16 mouse cellular contexts compared by ENCODE assay signal in genomic region chr16:20493452-20493851, GRCm38 (mm10).
"Had no signal": no experiment of that assay in that cellular context is flagged by ENCODE, and none has a peak within 500 bp of the region (broad histone marks: within the 10 kb centered on the region; RNA-seq: fewer than 3 reads in every experiment).

No protein-coding gene starts in this region.

- H3K9ac ChIP-seq: lung, embryonic 14.5 days; midbrain, embryonic 12.5 days; neural tube, embryonic 12.5 days had no signal

- H3K36me3 ChIP-seq: midbrain, embryonic 10.5 days; midbrain, embryonic 12.5 days; neural tube, embryonic 12.5 days had no signal

- DNase-seq: lung, adult 18-20 months; lung, embryonic 14.5 days; lung, postnatal 10 days; lung, postnatal 4 days; midbrain, embryonic 14.5 days; retina, postnatal 1 day; right cerebral cortex, adult 18-20 months; right cerebral cortex, postnatal 25 days; right cerebral cortex, postnatal 4 days; spleen, adult 18-20 months; thymus, adult 2 months; thymus, postnatal 25 days; thymus, postnatal 4 days had no signal

- H3K27ac ChIP-seq: midbrain, embryonic 10.5 days; midbrain, embryonic 12.5 days; neural tube, embryonic 12.5 days had no signal

- H3K4me3 ChIP-seq: midbrain, embryonic 10.5 days; midbrain, embryonic 12.5 days; neural tube, embryonic 12.5 days had no signal

- H3K4me2 ChIP-seq: lung, embryonic 14.5 days; midbrain, embryonic 12.5 days; neural tube, embryonic 12.5 days had no signal

- H3K9me3 ChIP-seq: midbrain, embryonic 10.5 days; midbrain, embryonic 12.5 days; neural tube, embryonic 12.5 days had no signal
